Mouse (Mus musculus): ENCODE data around the gene Ssbp2.

The Ssbp2 gene

DNA sequence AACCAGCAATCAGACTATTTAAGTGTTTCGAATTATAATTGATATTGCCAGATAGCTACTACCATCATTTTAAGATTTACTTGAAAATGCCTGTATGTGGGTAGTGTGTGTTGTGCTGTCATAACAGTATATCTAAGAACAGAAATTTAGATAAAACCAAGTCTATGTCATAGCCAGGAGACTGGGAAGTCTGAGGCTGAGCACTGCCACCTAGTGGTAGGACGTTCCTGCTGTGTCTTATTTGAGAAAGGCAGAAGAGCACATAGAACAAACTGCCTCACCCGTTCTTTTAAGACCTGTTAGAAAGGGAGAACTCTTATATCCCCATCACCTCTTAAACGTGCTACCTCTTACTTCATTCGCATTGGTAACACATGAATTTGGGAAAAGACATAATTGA, 176.7 kb downstream of the Ssbp2 start:
- DNase-seq: peak; percentile 54

DNA sequence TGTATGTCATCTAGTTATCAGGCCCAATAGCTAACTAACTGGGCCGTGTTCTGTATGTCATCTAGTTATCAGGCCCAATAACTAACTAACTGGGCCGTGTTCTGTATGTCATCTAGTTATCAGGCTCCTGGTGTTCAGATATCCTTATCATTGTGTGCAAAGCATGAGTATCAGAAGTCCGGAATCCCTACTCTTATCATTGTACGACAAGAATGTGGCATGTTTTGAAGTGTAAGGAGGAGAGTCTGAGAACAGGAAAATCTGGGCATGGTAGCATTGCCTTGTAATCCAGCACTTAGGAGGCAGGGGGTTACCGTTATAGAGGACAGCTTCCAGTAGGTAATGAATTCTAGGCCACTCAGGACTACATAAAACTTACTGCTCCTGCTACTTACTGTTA, 178.8 kb downstream of the Ssbp2 start:
- no peak for DNase-seq

DNA sequence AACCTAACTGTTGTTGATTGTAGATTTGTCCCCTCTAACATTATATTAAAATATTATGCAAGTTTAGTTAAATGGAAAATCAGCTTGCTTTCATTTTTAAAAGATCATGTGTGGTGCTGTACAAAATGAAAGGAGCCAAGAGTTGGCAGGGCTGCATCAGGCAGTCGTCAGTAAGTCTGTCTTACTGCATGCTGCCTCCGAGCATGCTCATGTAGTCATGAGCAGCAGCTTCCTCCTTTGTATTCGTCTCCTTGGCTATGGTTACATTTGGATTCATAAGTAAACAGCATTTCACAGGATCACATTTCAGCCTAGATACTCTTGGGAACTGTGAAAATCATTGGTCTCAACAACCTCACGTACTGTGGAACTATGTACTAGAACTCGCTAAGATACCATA, 180.1 kb downstream of the Ssbp2 start:
- no peak for DNase-seq

DNA sequence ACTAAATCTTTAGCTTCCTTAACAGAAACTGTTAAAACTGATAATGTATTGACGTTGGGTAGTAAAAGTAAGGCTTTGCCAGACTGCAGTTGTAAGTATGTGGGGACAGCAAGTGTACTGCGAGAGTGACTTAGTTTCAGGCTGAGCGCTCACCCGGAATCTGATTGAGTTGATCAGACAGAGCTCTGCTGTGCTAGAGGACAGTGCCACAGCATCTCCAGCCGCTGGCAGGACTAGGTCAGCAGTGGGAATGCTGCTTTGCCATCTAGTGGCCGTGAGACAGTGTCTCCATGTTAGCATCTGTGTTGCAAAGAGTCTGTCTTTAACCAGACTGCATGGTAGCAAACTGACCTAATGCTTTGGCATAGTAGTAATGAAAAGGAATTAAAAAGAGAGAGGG, 188.2 kb downstream of the Ssbp2 start:
- no peak for DNase-seq

DNA sequence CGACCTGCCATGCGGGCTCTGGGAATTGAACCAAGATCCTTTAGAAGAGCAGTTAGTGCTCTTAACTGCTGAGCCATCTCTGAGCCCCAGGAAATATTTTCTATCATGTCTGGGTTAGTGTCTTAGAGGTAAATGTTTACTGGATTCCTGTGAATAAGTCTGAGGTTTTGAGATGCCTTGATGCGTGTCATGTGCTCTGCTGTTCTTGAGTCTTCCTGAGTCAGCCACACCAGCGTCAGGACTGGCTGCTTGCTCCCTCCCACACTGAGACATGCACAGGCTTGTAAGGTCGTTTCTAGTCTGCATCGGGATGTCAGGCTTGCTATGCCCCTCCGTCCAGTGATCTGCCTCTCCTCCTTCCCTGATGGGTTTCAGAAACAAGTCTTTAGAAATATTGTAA, 189.8 kb downstream of the Ssbp2 start:
- DNase-seq: peak; percentile 40

DNA sequence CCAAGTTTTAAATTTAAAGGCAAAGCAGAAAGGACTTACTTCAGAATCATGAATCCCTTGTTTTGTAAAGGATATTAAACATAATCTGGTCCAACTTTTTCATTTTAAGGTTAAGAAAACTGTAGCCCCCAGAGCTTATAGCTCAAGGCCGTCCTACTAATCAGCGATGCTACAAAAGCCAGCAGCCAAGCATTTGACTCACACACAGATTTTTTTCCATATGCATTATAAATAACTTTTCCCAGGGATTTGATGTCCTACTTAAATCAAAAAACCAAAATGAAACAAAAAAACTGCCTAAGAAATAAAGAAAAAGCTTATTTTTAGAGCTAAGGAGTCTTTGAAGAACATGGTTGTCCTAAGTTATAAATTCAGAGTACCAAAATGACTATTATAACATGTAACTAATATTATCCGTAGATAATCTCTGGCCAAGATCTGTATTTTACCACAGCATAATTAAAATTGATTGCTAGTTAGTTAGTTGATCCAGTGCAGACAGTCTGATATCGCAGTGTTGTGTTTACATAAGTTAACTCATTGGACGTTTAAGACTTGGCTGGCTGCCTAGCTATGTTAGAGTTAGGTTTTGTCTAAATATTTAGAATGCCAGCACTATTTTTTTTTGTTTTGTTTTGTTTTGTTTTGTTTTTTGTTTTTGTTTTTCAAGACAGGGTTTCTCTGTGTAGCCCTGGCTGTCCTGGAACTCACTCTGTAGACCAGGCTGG, 201.1 kb downstream of the Ssbp2 start:
- no peak for DNase-seq

DNA sequence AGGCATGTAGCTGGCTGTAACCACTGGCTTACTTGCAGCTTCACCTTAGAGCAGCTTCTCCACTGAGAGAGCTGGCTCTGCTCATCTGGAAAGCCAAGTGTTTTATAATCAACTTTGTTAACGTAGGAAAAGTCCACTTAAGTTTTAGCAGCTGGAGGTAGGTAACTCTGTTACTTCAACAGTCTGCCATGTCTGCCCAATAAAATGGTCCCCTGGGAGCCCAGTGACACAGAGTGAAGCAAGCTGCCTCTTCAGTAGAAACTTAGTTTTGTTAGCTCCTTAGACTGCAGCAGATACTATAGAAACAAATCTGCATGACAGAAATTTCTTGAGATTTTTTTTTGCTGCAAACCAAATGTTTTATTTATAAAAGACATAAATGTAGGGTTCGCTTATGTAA, 202.7 kb downstream of the Ssbp2 start:
- DNase-seq: no peak

DNA sequence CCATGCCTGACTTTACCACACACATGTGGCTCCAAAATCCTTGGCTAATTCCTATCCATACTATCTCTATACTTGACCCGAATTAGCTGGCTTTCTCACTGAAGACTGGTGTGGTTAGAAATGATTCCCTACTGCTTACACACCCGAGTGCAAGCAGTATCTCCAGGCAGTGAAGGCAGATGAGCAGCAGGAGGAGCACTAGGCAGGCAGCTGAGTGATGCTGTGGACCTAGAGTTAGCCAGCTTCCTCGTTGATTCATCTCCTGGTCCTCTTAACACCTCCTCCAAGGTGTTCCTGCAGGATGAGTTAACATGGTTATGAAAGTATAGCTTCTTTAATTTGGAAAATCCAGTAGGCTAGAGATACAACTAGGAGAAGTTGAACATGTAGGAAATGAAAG, 213.2 kb downstream of the Ssbp2 start:
- DNase-seq: no peak

DNA sequence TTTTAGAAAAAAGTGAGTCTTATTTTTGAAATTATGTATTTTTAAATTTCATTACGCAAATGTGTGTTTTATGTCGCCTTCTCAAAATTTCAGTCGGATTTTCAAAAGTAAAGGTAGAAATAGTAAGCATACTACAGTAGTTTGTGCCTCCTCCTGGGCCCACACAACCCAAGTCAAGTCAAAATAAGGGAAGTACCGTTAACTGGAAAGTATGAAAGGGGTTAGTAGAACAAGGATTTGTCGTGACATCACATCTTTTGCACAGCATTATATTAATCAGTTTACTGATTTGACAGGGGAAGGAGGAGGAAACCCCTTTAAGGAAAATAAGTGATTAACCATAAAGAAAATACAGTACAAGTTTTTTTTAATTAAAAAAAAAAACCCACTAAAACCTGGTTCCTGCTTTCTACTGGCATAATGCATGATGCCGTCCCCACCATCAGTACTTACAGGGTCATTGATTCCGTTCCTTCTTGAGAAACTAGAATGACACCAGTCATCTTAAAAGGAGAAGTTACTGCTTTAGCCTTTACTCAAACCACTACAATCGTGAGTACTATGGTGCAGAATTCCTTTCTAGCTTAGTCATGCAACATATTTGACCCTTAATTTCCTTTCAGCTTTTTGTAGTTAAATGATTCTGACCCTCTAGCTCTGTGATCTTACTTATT, 220.8 kb downstream of the Ssbp2 start:
- no peak for DNase-seq

DNA sequence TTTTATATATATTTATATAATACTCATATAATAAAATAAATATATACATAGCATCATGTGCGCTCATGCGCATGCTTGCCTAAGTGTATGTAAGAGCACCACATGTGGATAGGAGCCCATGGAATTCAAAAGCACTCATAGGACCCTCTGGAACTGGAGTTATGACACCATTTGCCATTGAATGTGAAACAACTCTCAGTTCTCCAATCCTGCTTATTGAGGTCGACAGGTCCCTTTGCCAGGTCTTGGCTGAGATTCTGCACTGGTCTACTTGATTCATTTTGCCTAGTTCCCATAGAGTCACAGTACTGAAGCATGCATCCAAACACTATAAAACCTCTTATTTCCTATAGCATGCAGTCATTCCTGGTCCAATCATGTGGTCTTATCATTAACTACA, 221.4 kb downstream of the Ssbp2 start:
- no peak for DNase-seq

DNA sequence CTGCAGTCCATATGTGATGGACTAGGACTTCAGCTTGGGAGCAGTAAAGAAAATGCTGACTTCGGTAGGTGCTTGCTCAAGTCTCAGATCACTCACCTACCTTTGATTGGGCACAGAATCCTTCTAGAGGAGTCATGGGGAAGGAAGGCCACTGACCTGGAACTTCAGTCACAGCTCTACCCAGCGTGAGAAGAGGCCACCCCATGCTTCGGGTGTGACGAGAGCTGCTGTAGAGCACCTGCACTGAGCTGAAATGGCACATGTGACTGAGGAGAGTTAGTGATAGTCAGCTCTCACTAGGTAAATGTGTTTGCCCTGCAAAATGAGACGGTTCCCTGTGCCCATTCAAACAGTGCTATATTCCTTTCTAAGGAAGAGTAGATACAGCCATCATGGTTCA, 230.0 kb downstream of the Ssbp2 start:
- DNase-seq: no peak

DNA sequence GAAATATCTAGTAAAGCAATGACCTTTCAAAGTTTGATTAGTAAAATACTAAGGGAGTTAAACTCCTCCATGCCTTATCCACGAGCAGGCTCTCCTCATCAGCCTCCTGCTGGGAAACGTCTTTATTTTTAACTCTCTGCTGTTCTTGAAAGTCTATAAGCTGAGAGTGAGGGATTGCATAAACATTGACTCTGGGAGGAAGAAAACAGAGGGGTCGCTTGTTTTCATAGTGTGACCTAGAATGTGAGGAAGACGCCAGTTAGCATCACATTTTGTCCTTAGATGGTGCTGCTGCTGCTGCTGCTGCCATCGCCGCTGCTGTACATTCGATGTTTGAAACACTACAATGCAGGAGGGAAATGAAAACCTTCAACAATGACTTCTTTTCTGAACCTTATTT, 233.5 kb downstream of the Ssbp2 start:
- no peak for DNase-seq

DNA sequence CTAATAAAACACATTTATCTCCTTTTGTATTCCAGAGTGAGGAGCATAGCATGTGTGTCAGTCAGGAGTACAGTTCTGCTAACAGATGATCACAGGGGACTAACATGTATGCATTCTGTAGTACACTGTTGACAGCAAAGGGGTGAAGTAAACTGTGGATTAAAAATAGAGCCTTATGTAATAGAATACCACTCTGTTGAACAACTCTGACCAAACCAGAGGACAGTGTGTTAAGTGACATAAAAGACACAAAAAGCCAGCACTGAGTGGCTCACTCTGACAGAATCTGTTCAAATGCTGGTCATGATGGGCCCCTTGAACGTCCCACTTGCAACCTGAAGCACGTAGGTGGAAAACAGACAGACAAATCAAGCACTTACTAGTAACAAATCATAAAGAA, 235.3 kb downstream of the Ssbp2 start:
- DNase-seq: no peak

DNA sequence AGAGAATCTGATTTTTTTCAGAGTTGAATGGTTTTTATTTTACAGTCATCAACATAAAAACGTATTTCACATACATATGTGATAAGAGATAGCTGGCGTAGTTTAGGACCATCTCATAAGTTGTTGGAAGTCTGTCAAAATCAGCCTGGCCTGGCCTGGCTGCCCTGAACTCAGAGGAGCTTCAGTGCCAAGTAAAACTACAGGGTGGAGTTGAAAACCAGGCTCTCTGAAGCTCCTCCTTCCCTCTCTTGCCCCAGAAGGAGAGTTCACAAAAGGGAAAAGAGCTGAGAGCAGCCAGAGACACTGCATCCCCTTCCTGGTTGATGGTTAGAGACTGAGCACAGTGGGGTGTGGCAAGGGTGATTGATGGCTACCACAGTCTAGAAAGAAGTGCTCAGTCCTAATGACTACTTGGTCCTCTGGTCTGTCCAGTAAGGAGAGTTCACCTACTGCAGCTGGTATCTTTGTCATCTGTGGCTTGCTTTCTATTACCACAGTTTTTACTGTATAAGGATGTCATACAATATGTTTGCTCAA, 236.1 kb downstream of the Ssbp2 start:
- peak; percentile 7 for DNase-seq

DNA sequence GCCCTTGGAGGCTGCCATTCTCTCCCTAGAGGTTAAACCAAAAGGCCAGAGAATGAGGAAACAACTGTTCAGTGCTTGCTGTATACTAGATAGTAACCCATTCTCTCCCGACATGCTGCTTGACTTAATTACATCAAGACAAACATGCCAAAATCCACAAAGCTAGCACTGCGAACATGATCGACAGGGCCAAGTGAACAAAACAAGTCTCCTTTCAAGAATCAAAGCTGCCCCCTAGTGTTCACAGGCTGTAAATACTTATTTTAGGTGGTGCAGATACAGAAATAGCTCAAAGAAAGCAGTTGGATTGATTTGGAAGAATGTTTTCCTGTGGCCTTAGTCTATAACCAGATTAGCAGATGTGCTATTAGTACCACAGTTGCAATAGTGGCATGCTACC, 236.9 kb downstream of the Ssbp2 start:
- peak; percentile 8 for DNase-seq

DNA sequence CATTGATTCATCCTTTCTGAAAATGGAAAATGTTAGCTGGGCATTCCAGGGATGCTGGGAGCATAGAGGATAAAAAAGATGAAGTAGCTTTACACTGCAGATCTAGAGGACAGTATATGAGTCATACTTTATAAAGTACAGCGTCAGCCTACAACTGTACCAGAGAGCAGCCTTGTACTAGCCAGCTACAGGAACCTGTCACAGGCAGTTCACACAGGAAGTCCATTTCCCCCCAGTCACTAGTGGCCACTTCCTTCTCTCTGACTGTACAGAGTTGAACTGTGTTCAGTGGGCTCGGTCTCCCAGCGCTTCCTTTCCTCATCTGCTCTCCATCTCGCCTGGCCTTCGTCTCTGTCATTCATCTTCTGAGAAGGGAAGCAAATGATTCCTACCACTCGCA, 242.3 kb downstream of the Ssbp2 start:
- no peak for DNase-seq

DNA sequence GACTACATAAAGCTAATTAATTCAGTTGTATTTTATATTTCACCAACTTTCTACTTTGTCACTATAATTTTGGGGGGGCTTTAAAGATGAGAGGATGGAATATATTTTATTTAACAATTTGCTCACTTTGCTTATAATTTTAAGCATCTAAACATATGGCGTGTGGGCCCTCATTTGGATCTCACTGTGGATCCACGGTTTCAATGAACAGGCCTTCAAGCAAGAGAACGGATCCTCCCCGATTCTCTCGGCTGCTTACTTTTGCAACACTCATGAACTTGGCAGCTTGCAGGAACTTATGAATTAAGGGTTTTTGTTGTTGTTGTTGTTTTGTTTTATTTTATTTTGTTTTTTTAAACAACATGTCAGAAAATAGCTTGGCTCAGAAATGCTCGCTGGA, 259.4 kb downstream of the Ssbp2 start:
- no peak for DNase-seq

DNA sequence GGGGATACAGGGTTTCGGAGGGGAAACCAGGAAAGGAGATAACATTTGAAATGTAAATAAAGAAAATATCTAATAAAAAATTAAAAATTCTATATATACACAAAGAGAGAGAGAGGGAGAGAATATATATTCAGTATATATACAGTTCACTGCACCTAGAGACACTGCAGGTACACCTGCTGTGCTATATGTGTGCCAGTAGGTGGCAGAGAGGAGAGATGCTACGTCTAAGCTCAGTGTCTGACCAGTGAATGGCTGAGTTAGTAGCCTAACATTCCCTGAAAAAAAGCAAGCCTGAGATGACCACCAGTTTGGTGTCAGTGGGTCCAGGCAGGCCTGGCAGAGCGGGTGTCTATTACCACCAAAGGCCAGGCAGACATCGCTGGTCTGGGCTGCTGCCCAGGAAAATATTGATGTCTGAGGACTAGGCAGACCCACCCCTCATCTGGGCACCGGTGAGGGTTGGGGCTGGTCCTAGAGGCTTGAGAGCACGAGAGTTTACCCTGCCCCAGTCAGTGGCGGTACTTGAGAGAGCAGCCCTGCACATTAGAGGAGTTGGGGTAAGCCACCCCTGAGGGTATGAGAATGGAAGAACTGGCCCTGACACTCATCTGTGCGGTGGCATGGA, 263.1 kb downstream of the Ssbp2 start:
- no peak for DNase-seq

DNA sequence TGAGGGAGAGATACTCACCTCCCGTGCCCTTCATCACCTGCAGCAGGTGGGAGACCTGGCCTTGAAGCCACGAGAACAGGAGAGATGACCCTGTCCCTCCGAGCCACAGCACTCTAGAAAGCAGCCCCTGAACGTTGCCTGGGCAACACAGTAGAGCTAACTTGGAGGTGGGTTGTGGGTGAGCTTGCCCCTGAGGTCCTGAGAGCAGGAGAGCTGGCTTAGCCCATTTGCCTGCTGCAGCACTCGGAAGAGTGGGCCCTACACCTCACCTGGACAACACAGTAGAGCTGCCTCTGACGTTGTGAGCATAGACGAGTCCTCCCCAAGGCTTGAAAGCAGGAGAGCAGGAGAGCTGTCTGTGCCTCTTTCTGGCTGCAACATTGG, 263.6 kb downstream of the Ssbp2 start:
- DNase-seq: no peak

DNA sequence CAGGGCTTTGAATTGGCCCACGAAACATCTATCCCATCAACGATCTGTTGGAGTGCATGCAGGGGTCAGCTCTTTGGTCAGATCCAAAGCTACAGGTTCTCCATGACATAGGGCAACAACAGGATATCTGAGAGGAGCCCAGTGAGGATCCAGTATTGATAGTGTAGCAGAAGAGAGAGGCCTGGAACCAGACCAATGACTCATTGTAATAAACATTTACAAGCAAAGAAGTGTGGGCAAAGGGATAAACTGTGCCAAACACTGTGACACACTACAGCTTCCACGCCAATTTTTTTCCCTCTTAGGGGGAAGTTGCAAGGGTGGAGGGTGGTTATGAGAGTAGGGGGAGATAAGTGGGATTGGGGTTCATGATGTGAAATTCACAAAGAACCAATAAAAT, 264.1 kb downstream of the Ssbp2 start:
- no peak for DNase-seq

DNA sequence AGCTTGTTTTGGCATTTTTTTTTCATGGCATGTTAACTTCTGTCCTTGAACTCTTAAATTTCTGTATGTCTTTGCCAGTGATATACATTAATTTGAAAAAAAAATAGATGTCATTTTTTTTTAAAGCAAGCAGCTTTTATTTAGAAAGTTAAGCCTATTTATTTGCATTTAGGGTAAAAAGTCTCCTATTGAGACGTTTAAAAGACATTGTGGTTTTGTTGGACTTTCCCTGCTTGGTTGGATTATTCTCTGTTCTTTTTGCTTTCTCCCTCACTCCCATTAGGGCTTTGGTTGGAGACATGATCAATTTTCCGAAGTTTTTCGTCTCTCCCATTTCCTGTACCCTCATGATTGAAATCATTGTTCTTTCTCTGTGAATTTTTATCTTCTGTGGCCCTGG, 265.0 kb downstream of the Ssbp2 start:
- DNase-seq: no peak

DNA sequence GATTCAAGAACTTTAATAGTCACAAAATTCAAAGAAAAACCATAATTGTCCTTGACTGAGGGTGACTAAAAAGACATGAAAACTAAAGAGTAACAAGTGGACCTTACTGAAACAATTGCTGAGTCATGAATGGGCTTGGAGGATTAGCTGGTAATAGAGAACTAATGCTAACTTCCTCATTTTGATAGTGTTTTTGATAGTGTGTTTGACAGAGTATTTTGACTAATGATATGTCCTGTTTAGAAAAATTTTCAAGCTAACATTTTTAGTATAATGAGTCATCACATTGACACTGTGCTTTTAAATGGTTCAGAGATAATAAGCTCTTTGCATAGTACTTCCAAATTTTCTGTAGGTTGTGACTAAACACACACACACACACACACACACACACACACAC, 267.8 kb downstream of the Ssbp2 start:
- no peak for DNase-seq

DNA sequence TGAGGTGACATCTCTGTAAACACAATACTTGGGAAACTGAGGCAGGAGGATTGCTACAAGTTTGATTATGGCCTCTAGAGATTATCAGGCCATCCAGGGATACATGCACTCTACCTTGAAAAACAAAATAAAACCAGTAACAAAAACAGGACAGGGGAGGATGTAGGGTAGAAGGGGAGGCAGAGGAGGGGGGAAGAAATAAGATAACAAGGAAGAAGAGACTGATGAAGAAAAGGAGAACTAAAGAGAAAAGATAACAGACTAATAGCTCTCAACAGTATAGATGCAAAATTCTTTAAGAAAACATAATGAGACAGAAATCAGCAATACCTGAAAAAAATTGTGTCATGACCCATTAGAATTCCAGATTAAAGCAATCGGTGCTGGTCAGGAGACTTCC, 277.1 kb downstream of the Ssbp2 start:
- DNase-seq: no peak

DNA sequence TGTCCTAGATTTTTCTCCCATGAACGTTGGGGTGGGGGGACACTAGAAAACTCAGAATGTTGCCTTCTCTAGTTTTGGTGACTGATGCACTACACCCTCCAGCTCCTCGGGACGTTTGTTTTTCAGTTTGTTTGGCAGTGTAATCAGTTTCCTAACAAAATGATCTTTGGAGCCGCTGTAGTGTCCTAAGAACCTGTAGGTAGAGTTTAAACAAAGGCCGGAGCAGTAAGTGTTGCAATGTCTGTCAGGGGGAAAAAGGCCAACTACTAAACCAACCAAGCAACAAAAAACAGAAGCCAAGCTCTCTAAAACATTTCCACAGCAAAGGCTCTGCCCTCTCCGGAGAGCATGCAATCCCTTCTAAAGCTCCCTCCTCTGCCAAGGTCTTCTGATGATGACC, 280.8 kb downstream of the Ssbp2 start:
- DNase-seq: peak; percentile 35

All from kidney, adult 11 months (tissue).